Mouse (Mus musculus): ENCODE measurements at regions not wholly inside any gene's neighbourhood (a gene's known extent, or its start where the extent isn't known, plus 50 kb on each side); places are given as distances from the start of the nearest gene placed in this dataset.

- Histone ChIP-seq H3K9ac (ENCODE audit: low read depth, low read length) (no peak overlapping the region), H3K4me2 (replicated peaks; ENCODE audit: low read depth, low read length) (no peak overlapping the region), H3K36me3 (ENCODE audit: control insufficient read depth, insufficient read depth, low read length) (no peaks in the 10 kb centered on the region), H3K27ac (ENCODE audit: low read depth, low read length) (no peak overlapping the region), H3K9me3 (ENCODE audit: control insufficient read depth, low read length) (no peaks in the 10 kb centered on the region), H3K4me3 (ENCODE audit: low read depth, low read length) (no peak overlapping the region), H3K4me1 (replicated peaks; ENCODE audit: control insufficient read depth, insufficient read depth, low read length) (no peaks in the 10 kb centered on the region), H3K27me3 (ENCODE audit: control insufficient read depth, insufficient read depth, low read length) (no peaks in the 10 kb centered on the region)
- WGBS: 75% methylated on average over 2 of the region's 2 CpGs
- no peak for ATAC-seq (ENCODE audit: low FRiP score)
- DNase-seq (ENCODE audit: low spot score): no peak
Measured at GRCm38 (mm10) chr10:35328319-35328862, 383.3 kb downstream of the Amd2 start.

- no peak for ATAC-seq (ENCODE audit: low FRiP score)
- no peak overlapping the region for H3K9ac ChIP-seq (ENCODE audit: low read depth, low read length)
- H3K4me2 ChIP-seq (replicated peaks; ENCODE audit: low read depth, low read length): no peak overlapping the region
- no peak for DNase-seq (ENCODE audit: low spot score)
- no peak overlapping the region for H3K4me3 ChIP-seq (ENCODE audit: low read depth, low read length)
- H3K4me1 ChIP-seq (replicated peaks; ENCODE audit: control insufficient read depth, insufficient read depth, low read length): no peaks in the 10 kb centered on the region
- no peaks in the 10 kb centered on the region for H3K27me3 ChIP-seq (ENCODE audit: control insufficient read depth, insufficient read depth, low read length)
- no peaks in the 10 kb centered on the region for H3K9me3 ChIP-seq (ENCODE audit: control insufficient read depth, low read length)
- H3K36me3 ChIP-seq (ENCODE audit: control insufficient read depth, insufficient read depth, low read length): no peaks in the 10 kb centered on the region
- no peak overlapping the region for H3K27ac ChIP-seq (ENCODE audit: low read depth, low read length)
Measured at GRCm38 (mm10) chr10:35298775-35299174, 412.9 kb downstream of the Amd2 start.

- no peaks in the 10 kb centered on the region for H3K36me3 ChIP-seq (ENCODE audit: control insufficient read depth, insufficient read depth, low read length)
- no peaks in the 10 kb centered on the region for H3K27me3 ChIP-seq (ENCODE audit: control insufficient read depth, insufficient read depth, low read length)
- DNase-seq (ENCODE audit: low spot score) (no peak), ATAC-seq (ENCODE audit: low FRiP score) (no peak)
- H3K4me2 ChIP-seq (replicated peaks; ENCODE audit: low read depth, low read length): no peak overlapping the region
- H3K9ac ChIP-seq (ENCODE audit: low read depth, low read length): no peak overlapping the region
- no peak overlapping the region for H3K4me3 ChIP-seq (ENCODE audit: low read depth, low read length)
- no peak overlapping the region for H3K27ac ChIP-seq (ENCODE audit: low read depth, low read length)
- H3K4me1 ChIP-seq (replicated peaks; ENCODE audit: control insufficient read depth, insufficient read depth, low read length): no peaks in the 10 kb centered on the region
- no peaks in the 10 kb centered on the region for H3K9me3 ChIP-seq (ENCODE audit: control insufficient read depth, low read length)
Measured at GRCm38 (mm10) chr10:35265066-35265465, 446.6 kb downstream of the Amd2 start.

GRCm38 (mm10) chr10:35236431-35236830 lies 475.3 kb downstream of the Amd2 start:
- 16% methylated on average over 1 of the region's 1 CpGs for WGBS
- no peak; the same call in 1 of the 2 replicates for ATAC-seq (ENCODE audit: low FRiP score)
- Histone ChIP-seq H3K36me3 (ENCODE audit: control insufficient read depth, insufficient read depth, low read length) (no peaks in the 10 kb centered on the region), H3K9ac (ENCODE audit: low read depth, low read length) (no peak overlapping the region), H3K9me3 (ENCODE audit: control insufficient read depth, low read length) (no peaks in the 10 kb centered on the region), H3K27me3 (ENCODE audit: control insufficient read depth, insufficient read depth, low read length) (no peaks in the 10 kb centered on the region), H3K4me1 (replicated peaks; ENCODE audit: control insufficient read depth, insufficient read depth, low read length) (no peaks in the 10 kb centered on the region), H3K4me3 (ENCODE audit: low read depth, low read length) (no peak overlapping the region), H3K4me2 (replicated peaks; ENCODE audit: low read depth, low read length) (no peak overlapping the region), H3K27ac (ENCODE audit: low read depth, low read length) (no peak overlapping the region)
- DNase-seq (ENCODE audit: low spot score): peak; percentile 6

GRCm38 (mm10) chr10:35235260-35235659 lies 476.4 kb downstream of the Amd2 start:
- Histone ChIP-seq H3K9ac (ENCODE audit: low read depth, low read length) (no peak overlapping the region), H3K4me3 (ENCODE audit: low read depth, low read length) (no peak overlapping the region), H3K27me3 (ENCODE audit: control insufficient read depth, insufficient read depth, low read length) (no peaks in the 10 kb centered on the region), H3K27ac (ENCODE audit: low read depth, low read length) (no peak overlapping the region), H3K36me3 (ENCODE audit: control insufficient read depth, insufficient read depth, low read length) (no peaks in the 10 kb centered on the region), H3K9me3 (ENCODE audit: control insufficient read depth, low read length) (no peaks in the 10 kb centered on the region), H3K4me1 (replicated peaks; ENCODE audit: control insufficient read depth, insufficient read depth, low read length) (no peaks in the 10 kb centered on the region), H3K4me2 (replicated peaks; ENCODE audit: low read depth, low read length) (no peak overlapping the region)
- WGBS: 85% methylated on average over 2 of the region's 2 CpGs
- ATAC-seq (ENCODE audit: low FRiP score) (no peak), DNase-seq (ENCODE audit: low spot score) (no peak)

GRCm38 (mm10) chr10:35229540-35229939 lies 482.2 kb downstream of the Amd2 start:
- ATAC-seq (ENCODE audit: low FRiP score): no peak
- H3K4me2 ChIP-seq (replicated peaks; ENCODE audit: low read depth, low read length): no peak overlapping the region

More at GRCm38 (mm10) chr10:35229540-35229939, 482.2 kb downstream of the Amd2 start:
- Histone ChIP-seq H3K27me3 (ENCODE audit: control insufficient read depth, insufficient read depth, low read length) (no peaks in the 10 kb centered on the region), H3K4me3 (ENCODE audit: low read depth, low read length) (no peak overlapping the region), H3K9me3 (ENCODE audit: control insufficient read depth, low read length) (no peaks in the 10 kb centered on the region), H3K27ac (ENCODE audit: low read depth, low read length) (no peak overlapping the region), H3K4me1 (replicated peaks; ENCODE audit: control insufficient read depth, insufficient read depth, low read length) (no peaks in the 10 kb centered on the region), H3K36me3 (ENCODE audit: control insufficient read depth, insufficient read depth, low read length) (no peaks in the 10 kb centered on the region), H3K9ac (ENCODE audit: low read depth, low read length) (no peak overlapping the region)
- DNase-seq (ENCODE audit: low spot score): no peak

All from hindbrain, embryonic 11.5 days (tissue).